Mouse (Mus musculus) ES-E14 (cell line): ENCODE measurements around the gene Clic1. TPM values are rescaled to one million over a fixed set of nuclear protein-coding genes. Genes with fewer than 3 reads are reported as not detected.

Source experiments
- DNase-seq: peaks from one replicate; pipeline ENCODE4 v3.0.0-alpha.2; 2013; ENCODE audit warnings: low read depth, low spot score
- H3K27ac ChIP-seq: 2 replicates; pipeline ENCODE4 v1.5.1; 2012; ENCODE audit warnings: low read depth, mild to moderate bottlenecking, low read length, moderate library complexity, mixed read lengths; ENCODE audit not compliant: poor library complexity, insufficient read depth, severe bottlenecking
- H3K36me3 ChIP-seq: 2 replicates; pipeline ENCODE4 v1.6.1; 2012; ENCODE audit warnings: mild to moderate bottlenecking, low read length, moderate library complexity, mixed read lengths; ENCODE audit not compliant: control insufficient read depth, poor library complexity, insufficient read depth, severe bottlenecking
- H3K4me1 ChIP-seq, 2 experiments: fragments of 150-350 bp in 1 of 2; sonication (generic) in 1 of 2; 2 replicates each; pipeline ENCODE4 v1.6.1; 2012; ENCODE audit warnings: low read length in 2 of 2, mild to moderate bottlenecking in 1 of 2, mixed read lengths in 1 of 2; ENCODE audit not compliant: control insufficient read depth in 2 of 2, insufficient read depth in 2 of 2, poor library complexity in 1 of 2
- H3K4me3 ChIP-seq, 2 experiments: fragments of 150-350 bp in 1 of 2; sonication (generic) in 1 of 2; 2 replicates each; pipeline ENCODE4 v1.5.1; 2012; ENCODE audit warnings: low read length in 2 of 2, low read depth in 1 of 2, mild to moderate bottlenecking in 1 of 2, mixed read lengths in 1 of 2; ENCODE audit not compliant: insufficient read depth in 1 of 2, poor library complexity in 1 of 2, severe bottlenecking in 1 of 2
- H3K9ac ChIP-seq: 2 replicates; pipeline ENCODE4 v1.6.1; 2012; ENCODE audit warnings: low read depth, mild to moderate bottlenecking, low read length, mixed read lengths; ENCODE audit not compliant: poor library complexity, insufficient read depth, severe bottlenecking
- H3K9me3 ChIP-seq: fragments of 150-350 bp; sonication (generic); 2 replicates; pipeline ENCODE4 v1.6.1; 2012; ENCODE audit warnings: low read depth, mild to moderate bottlenecking, low read length; ENCODE audit not compliant: control insufficient read depth, insufficient read depth
- CHD2 ChIP-seq: IDR thresholded peaks from 2 replicates; pipeline ENCODE4 v1.6.1; 2014; ENCODE audit warnings: mild to moderate bottlenecking, low read depth, low read length, inconsistent platforms
- HCFC1 ChIP-seq: IDR thresholded peaks from 2 replicates; pipeline ENCODE4 v1.6.1; 2012; ENCODE audit warnings: low read length, inconsistent platforms, borderline replicate concordance; ENCODE audit not compliant: insufficient read depth
- MAFK ChIP-seq: IDR thresholded peaks from 2 replicates; pipeline ENCODE4 v1.6.1; 2014; ENCODE audit warnings: mild to moderate bottlenecking, low read depth, low read length, inconsistent platforms; ENCODE audit not compliant: insufficient read depth
- ZC3H11A ChIP-seq: IDR thresholded peaks from 2 replicates; pipeline ENCODE4 v1.6.1; 2012; ENCODE audit warnings: low read depth, mild to moderate bottlenecking, inconsistent platforms, low read length, borderline replicate concordance
- ZNF384 ChIP-seq: IDR thresholded peaks from 2 replicates; pipeline ENCODE4 v1.6.1; 2012; ENCODE audit warnings: low read depth, low read length, inconsistent platforms
- in situ Hi-C, 2 experiments: fragments of 600-800 bp; cut with MboI; formaldehyde crosslinking; loops; one replicate each; pipeline ENCODE4 v1.15.1; 2025; ENCODE audit warnings: low sequenced_read_pairs in 2 of 2, inconsistent platforms in 1 of 2; ENCODE audit not compliant: unreplicated experiment in 2 of 2
- total RNA-seq: library from RNA; depleted of rRNA; stranded (reverse); fragments of 300-350 nt; gene quantifications from 2 replicates; pipeline ENCODE4 v1.2.3, GENCODE M21; 2012

The Clic1 gene
- total RNA-seq, 1 experiment, result 133 TPM

GRCm38 (mm10) chr17:35048149-35048931 lies 1.4 kb upstream of the Clic1 start:
- Histone ChIP-seq H3K4me1 (peaks cover 0 to 28% of the 10 kb centered on the region in 2 experiments), H3K4me3 (no peak overlapping the region), H3K36me3 (peaks cover 9% of the 10 kb centered on the region), H3K27ac (no peak overlapping the region), H3K9me3 (no peaks in the 10 kb centered on the region), H3K9ac (no peak overlapping the region)
- in situ Hi-C loops, result no loop called here
- no peak for DNase-seq
- TF ChIP-seq MAFK (no peak), ZNF384 (no peak), CHD2 (no peak), HCFC1 (no peak), ZC3H11A (no peak)

GRCm38 (mm10) chr17:35048932-35049440 lies 780 bp upstream of the Clic1 start:
- Histone ChIP-seq H3K36me3 (peaks cover 12% of the 10 kb centered on the region), H3K9ac (no peak overlapping the region; the same call in 1 of the 2 replicates), H3K27ac (no peak overlapping the region), H3K4me3 (no peak overlapping the region), H3K4me1 (peaks cover 0 to 28% of the 10 kb centered on the region in 2 experiments), H3K9me3 (no peaks in the 10 kb centered on the region)
- DNase-seq, result no peak
- TF ChIP-seq ZNF384 (no peak), CHD2 (no peak), HCFC1 (no peak), MAFK (no peak)
- in situ Hi-C loops, result no loop called here

GRCm38 (mm10) chr17:35050126-35050750 lies 472 bp downstream of the Clic1 start:
- Histone ChIP-seq H3K4me1 (peaks cover 0 to 27% of the 10 kb centered on the region in 2 experiments), H3K9ac (peak overlapping the region; percentile 81), H3K9me3 (no peaks in the 10 kb centered on the region), H3K27ac (peak overlapping the region; percentile 45), H3K36me3 (peaks cover 19% of the 10 kb centered on the region), H3K4me3 (peak overlapping the region; percentile 78 to 79)
- in situ Hi-C loops, result no loop called here
- TF ChIP-seq HCFC1 (no peak), ZC3H11A (no peak), MAFK (no peak), ZNF384 (no peak), CHD2 (no peak)
- DNase-seq, result no peak

- H3K4me1 ChIP-seq, result peaks cover 0 to 26% of the 10 kb centered on the region in 2 experiments; a peak in 3 of 4 replicates
- in situ Hi-C loops, result no loop called here
- peak overlapping the region; percentile 93 for H3K27ac ChIP-seq
- no peaks in the 10 kb centered on the region for H3K9me3 ChIP-seq
- peak overlapping the region; percentile 78 to 79 for H3K4me3 ChIP-seq
- peak; percentile 69 for DNase-seq
- peaks cover 28% of the 10 kb centered on the region for H3K36me3 ChIP-seq
- peak overlapping the region; percentile 89 for H3K9ac ChIP-seq
- TF ChIP-seq CHD2 (peak; percentile 12; the same call in 1 of the 2 replicates), HCFC1 (no peak), ZNF384 (no peak), MAFK (no peak), ZC3H11A (no peak)
These were observed 1.7 kb downstream of the Clic1 start for GRCm38 (mm10) chr17:35051156-35052086.
